ENCODE assay signal across 10 mouse cellular contexts in the genomic region with DNA sequence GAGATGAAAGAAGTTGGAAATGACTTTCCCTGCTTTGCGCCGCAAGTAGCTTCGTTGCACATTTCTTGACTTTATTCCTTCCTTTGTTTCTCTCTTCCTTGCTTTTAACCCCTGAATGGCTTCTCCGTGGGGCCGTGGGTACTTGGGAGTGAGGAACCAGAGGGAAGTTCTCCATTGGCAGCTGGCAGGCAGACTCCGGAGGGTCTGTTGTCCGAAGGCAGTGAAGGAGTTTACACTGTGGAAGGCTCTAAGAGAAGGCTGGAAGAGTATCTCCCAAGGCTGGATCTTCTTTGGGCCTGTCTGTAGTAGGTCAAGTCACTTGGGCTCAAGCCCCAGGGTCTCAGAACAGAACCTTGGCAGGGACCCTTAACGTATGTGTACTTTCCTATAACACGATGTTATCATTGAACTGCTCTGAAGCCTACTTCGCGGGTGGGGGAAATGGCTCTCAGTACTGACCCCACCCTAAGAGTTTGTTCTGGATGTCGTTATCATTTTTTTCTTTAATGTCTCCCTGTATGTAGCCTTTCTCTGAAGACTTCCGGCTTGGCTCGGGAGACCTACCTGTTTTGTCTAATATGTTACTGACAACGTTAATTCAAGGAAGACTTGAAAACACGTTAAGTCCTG. TPM values are rescaled to one million over a fixed set of nuclear protein-coding genes. Genes with fewer than 3 reads are reported as not detected.
DNase-seq lines count a peak whose midpoint lies in the region; ATAC-seq and TF ChIP-seq lines count a peak whose summit lies in the region.
"Had no signal": no experiment of that assay in that cellular context is flagged by ENCODE, and none has a peak within 500 bp of the region (broad histone marks: within the 10 kb centered on the region; RNA-seq: fewer than 3 reads in every experiment).

No protein-coding gene starts in this region.

- peak overlapping the region; percentile 80 for H3K9ac ChIP-seq in ES-Bruce4 (ENCODE audit: low read depth, poor library complexity, severe bottlenecking)
- H3K9ac ChIP-seq in hindbrain, embryonic 13.5 days = no peak overlapping the region
- H3K9ac ChIP-seq in liver, embryonic 16.5 days (ENCODE audit: low read depth, low read length) = peak overlapping the region; percentile 59

- TF ChIP-seq EP300 in ES-Bruce4 (IDR thresholded peaks at IDR 0.05; ENCODE audit: insufficient read depth, low read depth, low read length) = no peak

- peak; percentile 30 for DNase-seq in embryo, embryonic 11 days
- DNase-seq in embryo, embryonic 9.5 days (ENCODE audit: extremely low spot score) = no peak
- no peak for DNase-seq in urinary bladder, postnatal 14 days (ENCODE audit: low spot score)
- no peak for DNase-seq in B cell, adult 2 months
- no peak for DNase-seq in frontal cortex, postnatal 10 days (ENCODE audit: low spot score in 2 of 2)
- DNase-seq: kidney, postnatal 25 days had no signal

- no peaks in the 10 kb centered on the region for H3K36me3 ChIP-seq in ES-Bruce4 (ENCODE audit: control insufficient read depth, insufficient read depth, low read length, poor library complexity, severe bottlenecking)
- H3K36me3 ChIP-seq in hindbrain, embryonic 13.5 days = no peaks in the 10 kb centered on the region
- no peaks in the 10 kb centered on the region for H3K36me3 ChIP-seq in liver, embryonic 16.5 days (ENCODE audit: control insufficient read depth, insufficient read depth)

- 0 out of 2 replicates have a peak, but pooled peaks have one; percentile 37 for ATAC-seq in hindbrain, embryonic 13.5 days (ENCODE audit: low FRiP score)
- peak; percentile 71 for ATAC-seq in liver, embryonic 16.5 days (ENCODE audit: low read depth)

- no peaks in the 10 kb centered on the region for H3K4me1 ChIP-seq in ES-Bruce4 (ENCODE audit: control insufficient read depth, insufficient read depth, low read length)
- peaks cover 26% of the 10 kb centered on the region for H3K4me1 ChIP-seq in hindbrain, embryonic 13.5 days (replicated peaks)
- H3K4me1 ChIP-seq in liver, embryonic 16.5 days (ENCODE audit: control insufficient read depth, low read depth, low read length) = peaks cover 22% of the 10 kb centered on the region

- no peak for TF ChIP-seq POLR2A in ES-Bruce4 (IDR thresholded peaks at IDR 0.05; ENCODE audit: insufficient read depth, low read length)

- no peaks in the 10 kb centered on the region for H3K9me3 ChIP-seq in ES-Bruce4 (replicated peaks; ENCODE audit: control insufficient read depth, insufficient read depth, low read length, poor library complexity, severe bottlenecking)
- H3K9me3 ChIP-seq in hindbrain, embryonic 13.5 days = no peaks in the 10 kb centered on the region
- no peaks in the 10 kb centered on the region for H3K9me3 ChIP-seq in liver, embryonic 16.5 days (replicated peaks; ENCODE audit: control insufficient read depth, low read length)

- H3K27me3 ChIP-seq in ES-Bruce4 (ENCODE audit: control insufficient read depth, insufficient read depth, low read length, poor library complexity, severe bottlenecking) = peaks cover 18% of the 10 kb centered on the region
- peaks cover 33% of the 10 kb centered on the region for H3K27me3 ChIP-seq in hindbrain, embryonic 13.5 days
- peaks cover 19% of the 10 kb centered on the region for H3K27me3 ChIP-seq in liver, embryonic 16.5 days (ENCODE audit: control insufficient read depth, insufficient read depth, low read depth, low read length)

- H3K27ac ChIP-seq in ES-Bruce4 (ENCODE audit: insufficient read depth, low read length) = no peak overlapping the region
- no peak overlapping the region for H3K27ac ChIP-seq in hindbrain, embryonic 13.5 days
- peak overlapping the region; percentile 73 for H3K27ac ChIP-seq in liver, embryonic 16.5 days (ENCODE audit: low read length)

- 44% methylated on average over 16 of the region's 16 CpGs for WGBS in hindbrain, embryonic 13.5 days
- WGBS in liver, embryonic 16.5 days (ENCODE audit: insufficient replicate concordance) = 27% methylated on average over 16 of the region's 16 CpGs

- no peak overlapping the region for H3K4me3 ChIP-seq in ES-Bruce4 (ENCODE audit: low read depth, low read length)
- peak overlapping the region; percentile 38 for H3K4me3 ChIP-seq in hindbrain, embryonic 13.5 days
- H3K4me3 ChIP-seq in liver, embryonic 16.5 days (ENCODE audit: low read depth, low read length) = peak overlapping the region; percentile 48
- H3K4me3 ChIP-seq: megakaryocyte, embryonic 14.5 days had no signal

- H3K4me2 ChIP-seq in hindbrain, embryonic 13.5 days = peak overlapping the region; percentile 70
- peak overlapping the region; percentile 82 for H3K4me2 ChIP-seq in liver, embryonic 16.5 days (ENCODE audit: low read depth, low read length)

- TF ChIP-seq CTCF in ES-Bruce4 (IDR thresholded peaks at IDR 0.05; ENCODE audit: low read depth, low read length) = no peak

RNA-seq across cellular contexts. Expression of a gene that starts 20.5 kb away (rescaled TPM):
- polyA plus RNA-seq in ES-Bruce4 (2011; ENCODE audit: insufficient read depth, insufficient read length, low read depth, missing spikeins) = 17.8 and 20.3 TPM in 2 replicates
- polyA plus RNA-seq in hindbrain, embryonic 13.5 days (2015; fragmentation: Nextera tagmentation; extraction: Ambion mirVana) = 26.2 and 27.6 TPM in 2 replicates
- 5.3 and 5.4 TPM in 2 replicates for polyA plus RNA-seq in liver, embryonic 16.5 days (2015; fragmentation: Nextera tagmentation; extraction: Ambion mirVana)
